Mouse (Mus musculus): ENCODE measurements around the gene Tbc1d2b. TPM values are rescaled to one million over a fixed set of nuclear protein-coding genes. Genes with fewer than 3 reads are reported as not detected.

Gene Tbc1d2b
- total RNA-seq, 2 experiments from 2014 or later: 5.1 to 5.6 TPM

DNA sequence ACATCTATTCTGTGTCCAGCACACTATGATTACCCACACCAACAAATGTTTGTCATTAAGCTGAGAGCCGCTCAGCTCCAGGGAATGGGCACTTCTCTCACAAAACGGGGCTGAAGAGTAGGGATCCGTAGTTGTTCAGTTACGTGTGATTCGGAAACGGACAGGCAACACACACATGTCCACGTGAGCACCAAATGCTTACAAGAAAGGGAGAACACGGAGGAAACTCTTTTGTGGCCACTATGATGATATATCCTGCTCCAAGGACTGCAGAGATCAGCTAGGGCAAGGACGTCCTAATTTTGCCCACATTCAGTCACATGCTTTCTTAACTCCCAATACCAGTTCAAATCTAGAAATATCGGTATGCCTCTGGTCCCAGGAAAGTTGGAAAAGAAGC, 4.5 kb downstream of the Tbc1d2b start:
- no peak for DNase-seq
- intact Hi-C loops (cut with DNase I): no loop called here

DNA sequence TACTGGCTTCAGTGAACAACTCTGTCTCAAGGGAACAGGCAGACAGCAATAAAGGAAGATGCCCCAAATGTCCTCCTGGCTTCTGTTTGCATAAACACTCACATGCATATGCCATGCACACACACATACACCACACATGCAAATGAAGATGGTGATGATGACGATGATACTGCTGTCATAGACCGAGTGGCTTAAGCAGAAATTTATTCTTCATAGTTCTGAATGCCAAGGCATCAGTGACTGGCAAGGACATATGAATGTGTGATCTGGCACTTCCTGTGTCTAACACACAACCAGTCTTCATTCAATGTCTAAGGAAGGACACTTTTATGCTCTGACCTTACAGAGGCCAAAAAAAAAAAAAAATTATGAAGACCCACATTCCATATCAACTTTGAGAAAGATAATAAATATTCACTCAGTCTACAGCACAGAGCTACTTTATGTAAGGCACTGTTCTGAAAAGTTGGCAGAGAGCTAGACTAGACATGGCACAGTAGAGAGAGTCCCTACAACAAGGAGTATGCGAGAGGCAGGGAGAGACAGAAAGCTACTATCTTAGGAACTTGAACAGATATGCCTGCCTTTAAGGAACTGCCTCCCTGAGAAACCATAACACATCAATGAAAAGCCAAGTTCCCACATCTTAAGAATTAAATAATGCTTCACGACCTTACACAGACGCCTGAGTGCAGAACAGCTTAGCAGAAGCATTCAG, 5.1 kb downstream of the Tbc1d2b start:
- DNase-seq: no peak
- intact Hi-C loops (cut with DNase I): no loop called here

DNA sequence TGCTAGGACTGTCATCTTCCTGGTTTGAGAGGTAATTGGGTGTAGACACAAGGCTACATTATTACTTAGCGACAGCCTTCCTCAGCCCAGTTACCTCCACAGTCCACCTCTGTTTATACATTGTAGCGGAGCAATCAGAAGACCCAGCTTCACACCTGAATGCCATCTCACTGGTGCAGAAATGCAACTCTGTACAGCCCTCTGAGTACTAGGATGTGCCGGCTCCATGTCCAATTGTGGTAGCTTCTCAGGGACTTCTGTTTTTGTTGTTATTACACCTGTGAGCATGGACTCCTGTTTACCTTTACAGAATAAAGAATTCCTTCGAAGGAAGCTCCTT, 7.3 kb downstream of the Tbc1d2b start:
- intact Hi-C loops (cut with DNase I): no loop called here
- no peak for DNase-seq

DNA sequence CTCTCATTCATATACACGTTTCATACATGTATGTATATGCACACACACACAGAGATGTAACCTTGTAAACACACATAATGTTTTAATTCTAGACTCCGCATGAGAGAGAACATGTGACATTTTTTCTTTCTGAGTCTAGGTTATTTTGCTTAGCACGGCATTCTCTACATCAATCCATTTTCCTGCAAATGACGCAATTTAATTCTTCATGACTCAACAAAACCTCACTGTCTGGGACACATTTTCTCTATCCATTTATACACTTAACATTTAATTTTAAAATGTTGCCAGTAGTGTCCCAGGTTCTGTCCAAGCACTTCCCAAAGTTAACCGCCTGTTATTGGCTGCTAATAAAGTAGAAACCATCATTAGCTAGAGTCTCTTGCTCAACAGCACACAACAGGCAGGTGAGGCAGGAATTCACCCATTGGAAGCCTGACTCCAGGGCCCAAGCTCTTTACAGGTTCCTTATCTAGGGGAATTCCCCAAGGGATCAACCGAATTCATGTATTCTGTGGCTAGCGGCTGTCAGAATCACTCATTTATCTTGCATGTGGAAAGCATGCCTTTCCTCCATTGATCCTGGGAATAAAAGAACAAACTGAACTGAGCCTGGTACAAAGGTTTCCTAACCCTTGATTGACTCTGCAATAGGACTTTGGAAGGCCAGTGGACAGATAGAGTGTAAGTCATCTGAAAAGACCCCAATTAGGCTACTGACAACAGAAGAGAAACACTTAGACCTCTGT, 7.8 kb downstream of the Tbc1d2b start:
- DNase-seq: no peak
- intact Hi-C loops (cut with DNase I): no loop called here

DNA sequence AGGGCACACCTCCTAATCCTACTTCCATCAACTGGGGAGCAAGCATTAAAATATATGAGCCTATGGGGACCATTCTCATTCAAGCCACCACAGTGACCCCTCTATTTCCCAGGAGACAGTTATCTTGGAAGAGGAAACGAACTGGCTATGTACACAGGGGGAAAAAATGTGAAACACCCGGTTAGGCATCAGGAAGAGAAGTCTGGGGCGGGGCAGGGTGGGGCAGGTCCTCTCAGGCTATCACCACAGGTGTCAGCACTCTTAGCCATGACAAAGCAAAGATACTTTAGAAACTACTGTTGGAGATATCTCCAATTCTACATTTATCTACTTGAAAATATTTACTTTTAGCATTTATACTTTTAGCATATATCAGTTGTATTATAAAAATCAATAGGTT, 8.5 kb downstream of the Tbc1d2b start:
- intact Hi-C loops (cut with DNase I): no loop called here
- no peak for DNase-seq

DNA sequence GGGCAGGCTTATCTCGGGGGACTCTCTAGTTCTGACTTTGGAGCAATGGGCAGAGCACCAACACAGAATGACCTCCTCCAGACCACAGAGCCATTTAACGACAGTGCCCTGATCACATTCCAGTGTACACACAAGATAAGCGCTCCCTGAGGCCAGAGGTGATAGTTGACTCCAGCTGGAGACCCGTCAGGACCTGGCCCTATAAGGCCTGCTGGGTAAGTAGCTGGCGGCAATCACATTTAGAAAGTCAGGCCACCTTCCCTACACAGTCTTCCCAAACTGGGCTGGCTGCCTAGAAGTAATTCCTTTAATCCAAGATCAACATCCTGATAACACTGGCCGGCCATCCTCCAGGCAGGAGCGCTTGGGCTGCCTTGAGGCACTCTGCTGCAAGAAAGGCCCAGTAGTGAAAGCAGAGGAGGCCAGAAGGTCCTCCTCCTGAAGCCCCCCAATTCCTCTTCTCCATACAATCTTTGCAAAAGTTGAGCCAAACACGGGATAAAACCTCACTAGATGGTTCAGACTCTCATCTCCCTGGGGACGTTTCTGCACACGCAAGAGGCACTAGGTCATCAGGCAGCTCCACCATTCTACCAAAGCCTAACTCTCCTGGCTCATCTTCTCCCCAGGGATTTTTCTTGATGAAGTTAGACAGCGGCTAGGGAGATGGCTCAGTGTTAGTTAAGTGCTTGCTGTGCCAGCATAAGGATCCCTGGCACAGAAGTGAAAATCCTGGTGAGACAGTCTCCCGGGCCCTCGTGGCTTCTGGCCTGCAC, 9.8 kb downstream of the Tbc1d2b start:
- intact Hi-C loops (cut with DNase I): no loop called here
- DNase-seq: no peak

DNA sequence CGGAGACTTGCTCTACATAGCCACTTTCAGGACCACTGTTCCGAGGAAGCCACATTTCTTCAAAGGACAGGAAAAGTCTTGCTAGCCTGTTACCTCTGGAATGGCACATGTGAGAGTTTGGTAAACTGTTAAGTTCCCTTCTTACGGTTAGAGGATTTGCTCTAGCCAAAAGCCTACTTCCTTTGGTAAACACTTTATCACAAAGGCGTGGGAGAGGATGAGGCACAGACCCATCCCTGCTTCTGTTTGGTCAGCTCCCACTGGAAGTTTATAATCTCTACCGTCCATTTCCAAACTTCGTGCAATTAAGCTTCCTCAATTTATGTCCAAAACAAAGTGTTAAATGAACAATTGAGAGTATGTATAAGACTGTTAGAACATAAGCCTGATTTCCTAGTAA, 10.5 kb downstream of the Tbc1d2b start:
- no peak for DNase-seq
- intact Hi-C loops (cut with DNase I): no loop called here

DNA sequence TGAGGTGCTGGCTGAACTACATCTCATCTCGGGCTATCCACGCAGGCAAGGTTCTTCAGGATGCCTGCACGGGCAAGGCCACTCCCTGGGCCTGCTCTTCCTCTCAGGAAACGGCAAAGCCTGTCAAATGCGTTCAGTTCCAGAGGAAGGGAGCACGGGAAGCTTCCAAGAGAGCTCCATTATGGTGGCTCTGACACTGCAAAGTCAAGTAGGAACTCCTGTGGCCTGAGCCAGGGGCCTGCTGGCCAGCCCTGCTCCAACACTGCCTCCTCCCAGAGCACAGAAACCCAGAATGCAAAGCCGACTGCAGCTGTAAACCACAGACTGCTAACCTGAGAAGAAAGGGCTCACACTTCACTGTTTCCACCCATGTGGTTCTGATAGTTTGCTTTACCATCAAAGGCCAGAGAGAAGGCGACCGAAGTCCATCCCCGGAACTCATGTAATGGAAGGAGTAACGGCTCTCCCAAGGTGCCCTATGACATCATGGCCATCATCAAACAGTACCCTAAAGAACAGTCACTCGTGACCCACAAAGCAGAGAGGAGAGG, 11.1 kb downstream of the Tbc1d2b start:
- DNase-seq: peak in 1 of 2 experiments; percentile 11
- intact Hi-C loops (cut with DNase I): no loop called here

DNA sequence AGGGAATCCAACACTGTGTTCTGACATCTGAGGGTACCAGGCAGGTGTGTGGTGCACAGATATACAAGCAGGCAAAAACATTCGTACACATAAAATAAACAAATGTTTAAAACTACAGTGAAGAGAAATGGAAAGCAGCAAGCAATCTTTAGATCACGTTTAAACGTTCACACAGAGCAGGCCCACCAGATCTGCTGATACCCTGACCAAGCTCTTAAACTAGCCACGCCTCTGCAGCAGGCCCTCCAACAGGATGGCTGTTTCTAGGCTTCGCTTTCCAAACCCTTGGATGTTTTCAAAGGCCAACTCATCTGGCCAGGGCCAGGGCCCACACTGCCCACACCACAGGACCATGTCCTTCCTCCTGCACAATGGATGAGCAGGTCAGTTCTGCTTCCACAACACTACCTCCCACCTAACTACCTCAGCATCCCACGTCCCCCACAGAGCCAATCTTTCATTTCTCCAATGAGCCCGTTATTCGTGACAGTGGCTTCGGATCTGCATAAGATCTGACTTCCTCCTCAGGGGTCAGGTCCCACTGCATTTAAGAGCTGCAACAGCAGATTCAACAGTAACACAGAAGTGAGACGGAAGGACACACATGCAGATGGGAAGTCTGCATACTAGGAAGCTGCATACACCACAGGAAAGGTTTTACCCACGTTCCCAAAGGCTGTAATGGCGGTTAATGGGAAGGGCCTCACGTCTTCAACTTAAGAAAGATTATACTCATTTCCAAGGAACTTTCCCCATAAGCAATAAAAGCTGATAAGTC, 12.7 kb downstream of the Tbc1d2b start:
- intact Hi-C loops (cut with DNase I): no loop called here

DNA sequence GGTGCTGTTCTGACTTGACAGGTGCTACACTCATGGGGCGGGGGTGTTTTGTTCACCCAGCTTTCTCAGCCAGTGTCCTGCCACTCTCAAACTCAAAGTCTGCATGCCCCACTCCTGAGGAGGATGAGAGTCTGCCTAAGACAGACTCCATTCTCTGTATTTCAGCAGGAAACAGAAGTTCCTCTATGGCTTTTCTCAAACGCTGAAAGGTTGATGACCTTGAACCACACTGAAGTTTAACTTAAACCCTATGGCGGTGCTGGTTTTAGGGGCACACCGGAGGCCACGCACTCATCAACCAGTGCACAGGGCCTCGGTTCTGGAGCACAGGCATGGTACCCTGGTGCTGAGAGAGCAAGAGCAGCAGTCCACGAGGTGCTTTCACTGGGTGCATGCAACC, 13.4 kb downstream of the Tbc1d2b start:
- DNase-seq: no peak
- intact Hi-C loops (cut with DNase I): no loop called here

More for the DNA sequence above, 12.7 kb downstream of the Tbc1d2b start:
- DNase-seq: no peak

DNA sequence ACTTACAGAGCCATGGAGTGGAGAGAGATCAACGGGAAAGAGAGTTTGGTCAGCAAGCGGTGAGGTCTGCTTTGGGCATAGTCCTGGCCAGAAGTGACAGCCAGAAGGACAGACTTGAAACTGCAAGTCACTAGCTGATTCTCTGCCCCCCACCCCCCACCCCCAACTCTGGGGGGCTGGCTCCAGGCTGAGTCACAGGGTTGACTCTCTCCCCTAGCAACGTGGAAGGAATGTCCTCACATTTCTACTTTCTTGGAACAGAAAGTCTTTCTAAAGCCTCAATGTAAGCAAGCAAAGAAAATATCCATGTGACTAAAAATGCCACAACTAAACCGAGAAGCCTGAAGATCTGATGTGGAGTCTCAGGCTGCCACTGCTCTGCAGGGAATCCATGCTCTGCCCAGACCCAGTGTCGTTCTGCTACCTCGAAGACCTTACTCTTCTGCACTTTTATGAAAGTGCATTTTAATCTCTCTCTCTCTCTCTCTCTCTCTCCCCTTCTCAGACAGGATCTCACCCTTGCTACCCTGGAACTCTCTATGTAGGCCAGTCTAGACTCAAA, 14.7 kb downstream of the Tbc1d2b start:
- intact Hi-C loops (cut with DNase I): no loop called here

DNA sequence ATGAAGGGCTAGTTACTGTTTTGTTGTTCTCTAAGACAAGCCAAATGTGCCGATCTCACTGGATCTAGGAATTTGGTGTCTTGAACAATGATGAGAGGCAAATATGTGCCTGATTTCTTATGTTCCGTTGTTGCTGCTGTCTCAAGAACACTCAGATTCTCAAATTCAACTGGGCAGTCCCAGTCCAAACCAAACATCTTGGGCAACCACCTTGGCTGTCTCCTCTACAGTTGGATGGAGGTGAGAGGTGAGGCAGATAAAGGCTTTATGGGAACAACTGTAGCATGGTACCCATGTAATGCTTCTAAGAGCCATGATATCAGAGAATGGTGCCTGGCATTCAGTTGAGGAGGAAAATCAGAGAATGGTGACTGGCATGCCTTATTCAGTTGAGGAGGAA, 17.4 kb downstream of the Tbc1d2b start:
- intact Hi-C loops (cut with DNase I): no loop called here
- no peak for DNase-seq

More for the DNA sequence above, 14.7 kb downstream of the Tbc1d2b start:
- DNase-seq: no peak

DNA sequence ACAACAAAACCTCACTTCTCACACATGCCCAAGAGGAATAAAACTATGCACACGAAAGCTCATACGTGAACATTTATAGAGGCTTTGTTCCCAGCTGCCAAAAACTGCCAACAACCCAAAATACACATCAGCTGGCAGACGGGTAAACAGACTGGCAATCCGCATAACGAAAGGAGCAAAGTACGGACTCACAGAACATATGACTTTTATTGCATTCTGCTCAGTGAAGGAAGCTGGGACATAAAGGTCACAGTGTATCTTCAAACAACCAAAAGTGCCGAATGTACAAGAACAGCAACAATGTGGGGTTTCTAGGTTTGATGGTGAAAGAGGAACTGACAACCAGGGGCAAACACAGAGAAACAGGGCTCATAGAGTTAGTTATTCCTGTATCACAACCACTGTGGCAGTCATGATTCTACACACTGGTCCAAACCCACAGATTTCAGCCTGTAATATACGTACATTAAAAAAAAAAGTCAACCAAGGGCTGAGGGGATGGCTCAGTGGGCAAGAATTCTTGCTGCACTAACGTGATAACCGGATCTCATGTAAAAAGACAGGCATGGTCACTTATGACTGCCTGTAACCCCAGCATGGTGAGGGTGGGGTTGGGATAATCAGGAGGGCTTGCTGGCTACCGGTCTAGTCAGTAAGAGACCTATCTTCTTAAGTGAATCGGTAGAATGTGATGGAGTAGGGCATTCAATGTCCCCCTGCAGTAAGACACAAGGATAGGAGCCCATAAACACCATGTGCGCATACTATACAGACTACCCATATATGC, 19.4 kb downstream of the Tbc1d2b start:
- intact Hi-C loops (cut with DNase I): no loop called here
- no peak for DNase-seq

DNA sequence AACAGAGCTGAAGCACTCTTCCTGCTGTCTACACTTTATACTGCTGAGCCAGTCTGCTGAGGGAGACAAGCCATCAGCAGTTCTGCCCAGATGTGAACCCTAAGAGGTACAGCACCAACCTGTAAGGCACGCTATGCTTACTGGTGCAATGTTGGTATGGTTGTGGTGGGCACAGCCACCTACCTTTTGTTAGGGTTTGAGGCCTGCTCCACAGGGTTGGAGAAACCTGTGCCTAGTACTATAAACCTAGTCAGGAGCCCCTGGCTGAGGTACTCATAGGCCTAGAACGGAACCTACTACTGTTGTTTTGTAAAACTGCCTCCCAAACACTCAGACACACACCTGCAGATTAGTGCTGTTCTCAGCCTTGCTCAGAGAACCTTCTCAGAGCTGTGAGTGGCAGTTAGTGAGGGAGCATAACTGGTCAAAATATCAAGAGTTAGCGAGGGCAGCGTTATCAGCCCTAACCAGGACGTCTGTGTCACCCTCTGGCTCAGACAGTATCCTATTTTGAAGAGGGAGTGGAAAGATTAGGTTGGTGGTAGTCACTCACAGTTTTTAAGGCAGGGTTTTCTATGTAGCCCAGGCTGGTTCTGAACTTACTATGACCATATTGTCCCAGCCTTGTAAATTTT, 20.3 kb downstream of the Tbc1d2b start:
- intact Hi-C loops (cut with DNase I): no loop called here

DNA sequence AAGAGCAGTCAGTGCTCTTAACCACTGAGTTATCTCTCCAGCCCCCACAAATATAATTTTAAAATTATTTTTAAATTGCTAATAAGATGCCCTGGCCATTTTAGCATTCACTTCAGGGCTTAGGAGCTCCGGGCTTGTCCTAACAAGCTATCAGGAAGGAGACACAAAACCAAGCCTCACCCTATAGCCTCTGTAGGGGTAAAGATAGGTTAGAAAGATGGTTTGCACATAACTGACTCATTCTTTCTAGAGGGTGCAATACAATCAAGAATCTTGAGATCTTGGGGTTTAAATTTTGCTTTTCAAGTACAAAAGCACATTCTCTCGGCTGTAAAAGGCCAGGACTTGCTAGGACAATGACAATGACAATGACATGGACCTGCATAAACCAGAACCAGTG, 21.6 kb downstream of the Tbc1d2b start:
- DNase-seq: no peak
- intact Hi-C loops (cut with DNase I): no loop called here

More for the DNA sequence above, 20.3 kb downstream of the Tbc1d2b start:
- no peak for DNase-seq

DNA sequence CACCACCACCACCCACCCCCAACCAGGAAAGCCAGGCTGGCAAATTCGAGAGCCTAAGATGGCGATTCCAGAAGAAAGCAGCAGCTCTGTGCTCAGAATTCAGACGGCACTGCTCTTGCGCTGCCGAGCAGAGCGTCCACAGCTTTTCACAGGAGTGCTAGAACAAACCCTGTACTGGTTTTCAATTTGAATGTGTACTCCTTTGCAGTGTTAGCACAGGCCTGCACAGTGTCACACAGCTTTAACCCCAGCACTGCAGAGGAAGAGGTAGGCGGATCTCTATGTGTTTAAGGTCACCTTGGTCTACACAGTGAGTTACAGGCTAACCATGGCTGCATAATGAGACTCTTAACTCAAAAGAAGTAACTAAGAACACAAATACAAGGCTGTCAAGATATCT, 22.3 kb downstream of the Tbc1d2b start:
- intact Hi-C loops (cut with DNase I): no loop called here
- DNase-seq: no peak

DNA sequence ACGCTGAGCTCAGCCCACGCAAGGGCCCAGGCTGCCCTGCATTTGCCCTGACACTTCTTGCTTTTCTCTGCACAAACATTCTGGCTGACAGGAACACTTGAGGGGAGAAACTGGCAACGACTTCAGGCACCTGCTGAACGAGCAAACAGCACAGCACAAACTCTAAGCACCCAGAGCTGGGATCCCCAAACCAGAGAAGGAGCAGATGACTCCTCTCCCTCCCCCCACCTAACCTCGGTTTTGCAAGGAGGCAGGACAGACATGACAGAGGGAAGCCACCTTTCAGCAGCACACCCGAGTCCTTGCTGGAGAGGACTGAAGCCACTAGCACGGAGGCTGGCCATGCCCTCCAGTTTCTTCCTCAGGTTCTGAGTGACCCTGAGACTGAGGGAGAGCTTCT, 23.3 kb downstream of the Tbc1d2b start:
- intact Hi-C loops (cut with DNase I): no loop called here
- no peak for DNase-seq

DNA sequence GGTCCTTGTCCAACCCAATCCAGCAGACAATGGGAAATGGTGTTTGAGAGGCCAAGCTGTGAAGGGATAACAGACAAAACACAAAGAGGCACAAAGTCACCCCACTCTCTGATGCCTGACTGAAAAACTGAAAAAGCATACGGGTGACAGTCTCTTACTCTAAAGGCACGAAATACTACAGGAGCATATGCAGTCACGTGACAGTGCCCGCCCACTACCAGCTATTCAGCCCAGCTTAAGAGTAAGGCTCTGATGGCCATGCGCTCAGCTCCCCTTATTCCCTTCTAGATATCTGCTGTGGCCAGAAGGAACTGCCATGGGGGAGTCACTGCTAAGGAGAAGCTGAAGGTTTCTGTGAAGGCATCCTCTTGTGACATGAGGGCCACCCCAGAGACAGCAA, 24.8 kb downstream of the Tbc1d2b start:
- intact Hi-C loops (cut with DNase I): no loop called here
- DNase-seq: no peak

DNA sequence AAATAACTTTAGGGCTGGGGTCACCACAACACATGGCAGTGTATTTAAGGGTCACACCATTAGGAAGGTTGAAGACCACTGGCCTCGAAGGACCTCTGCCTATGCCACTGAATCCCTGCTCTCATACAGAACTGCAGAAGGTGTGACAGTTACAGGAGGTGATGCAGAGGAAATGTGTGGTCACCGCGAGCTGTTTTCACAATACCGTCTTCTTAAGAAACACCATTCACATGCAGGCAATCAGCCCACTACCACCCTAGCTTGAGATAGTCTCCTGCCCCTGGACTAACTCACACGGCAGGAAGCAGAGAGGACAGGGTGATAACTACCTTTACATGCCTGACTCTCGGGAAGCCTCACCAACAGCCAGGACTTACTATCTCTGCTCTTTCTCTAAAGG, 25.4 kb downstream of the Tbc1d2b start:
- no peak for DNase-seq
- intact Hi-C loops (cut with DNase I): no loop called here
